Mouse (Mus musculus): ENCODE data around the gene Acadl. TPM values are rescaled to one million over a fixed set of nuclear protein-coding genes. Genes with fewer than 3 reads are reported as not detected.

The Acadl gene
- total RNA-seq, 2 experiments from 2014 or later, result 256 to 293 TPM

Other genes starting within 250 kb of the Acadl start
- 10 to 100 TPM in 1 of 2 experiments, 1 to 10 TPM in 1; 9.7 to 10.1 TPM for gene Rpe, start 162.4 kb downstream of the Acadl start, total RNA-seq (2021)
- gene Kansl1l, start 45.7 kb downstream of the Acadl start, total RNA-seq (2021), result 10 to 100 TPM; 17.1 to 17.6 TPM
- over 10,000 TPM; 28,881 to 29,446 TPM for gene Myl1, start 82.1 kb upstream of the Acadl start, total RNA-seq (2021)
- 10 to 100 TPM; 25.3 to 27.9 TPM for gene Lancl1, start 175.6 kb upstream of the Acadl start, total RNA-seq (2021)

Measured in gastrocnemius, postnatal 25 days (tissue).